Mouse (Mus musculus): Measurements from ENCODE around the gene S100a4. TPM values are rescaled to one million over a fixed set of nuclear protein-coding genes. Genes with fewer than 3 reads are reported as not detected.

The S100a4 gene
- polyA plus RNA-seq, 1 experiment from 2014 or later: 1.4 TPM

GRCm38 (mm10) chr3:90582556-90582955, 21.0 kb upstream of the S100a4 start:
- no peaks in the 10 kb centered on the region for H3K4me1 ChIP-seq (replicated peaks; ENCODE audit: control insufficient read depth, insufficient read depth, low read length)
- H3K4me3 ChIP-seq (ENCODE audit: low read depth, low read length): no peak overlapping the region
- no peak overlapping the region for H3K27ac ChIP-seq (ENCODE audit: low read depth, low read length)
- no peaks in the 10 kb centered on the region for H3K27me3 ChIP-seq (ENCODE audit: control insufficient read depth, insufficient read depth, low read length)
- no peak for ATAC-seq (ENCODE audit: low FRiP score)
- 85% methylated on average over 4 of the region's 4 CpGs for WGBS
- no peak for DNase-seq (ENCODE audit: low spot score)
- no peak overlapping the region for H3K4me2 ChIP-seq (replicated peaks; ENCODE audit: low read depth, low read length)
- H3K9ac ChIP-seq (ENCODE audit: low read depth, low read length): no peak overlapping the region
- no peaks in the 10 kb centered on the region for H3K36me3 ChIP-seq (ENCODE audit: control insufficient read depth, insufficient read depth, low read length)
- no peaks in the 10 kb centered on the region for H3K9me3 ChIP-seq (ENCODE audit: control insufficient read depth, low read length)

- Histone ChIP-seq H3K36me3 (ENCODE audit: control insufficient read depth, insufficient read depth, low read length) (no peaks in the 10 kb centered on the region), H3K4me2 (replicated peaks; ENCODE audit: low read depth, low read length) (no peak overlapping the region), H3K4me3 (ENCODE audit: low read depth, low read length) (no peak overlapping the region), H3K9me3 (ENCODE audit: control insufficient read depth, low read length) (no peaks in the 10 kb centered on the region), H3K9ac (ENCODE audit: low read depth, low read length) (no peak overlapping the region), H3K4me1 (replicated peaks; ENCODE audit: control insufficient read depth, insufficient read depth, low read length) (no peaks in the 10 kb centered on the region), H3K27ac (ENCODE audit: low read depth, low read length) (no peak overlapping the region), H3K27me3 (ENCODE audit: control insufficient read depth, insufficient read depth, low read length) (no peaks in the 10 kb centered on the region)
- WGBS: 64% methylated on average over 3 of the region's 3 CpGs
- no peak for ATAC-seq (ENCODE audit: low FRiP score)
- no peak for DNase-seq (ENCODE audit: low spot score)
These were observed 19.7 kb upstream of the S100a4 start for GRCm38 (mm10) chr3:90583893-90584292.

GRCm38 (mm10) chr3:90585595-90585994, 18.0 kb upstream of the S100a4 start:
- WGBS: 37% methylated on average over 5 of the region's 5 CpGs
- H3K4me2 ChIP-seq (replicated peaks; ENCODE audit: low read depth, low read length): no peak overlapping the region
- no peaks in the 10 kb centered on the region for H3K27me3 ChIP-seq (ENCODE audit: control insufficient read depth, insufficient read depth, low read length)
- DNase-seq (ENCODE audit: low spot score) (peak; percentile 79), ATAC-seq (ENCODE audit: low FRiP score) (peak; percentile 15; the same call in 1 of the 2 replicates)
- no peak overlapping the region for H3K4me3 ChIP-seq (ENCODE audit: low read depth, low read length)
- no peaks in the 10 kb centered on the region for H3K4me1 ChIP-seq (replicated peaks; ENCODE audit: control insufficient read depth, insufficient read depth, low read length)
- no peak overlapping the region for H3K9ac ChIP-seq (ENCODE audit: low read depth, low read length)
- H3K27ac ChIP-seq (ENCODE audit: low read depth, low read length): no peak overlapping the region
- no peaks in the 10 kb centered on the region for H3K9me3 ChIP-seq (ENCODE audit: control insufficient read depth, low read length)
- H3K36me3 ChIP-seq (ENCODE audit: control insufficient read depth, insufficient read depth, low read length): no peaks in the 10 kb centered on the region

DNA sequence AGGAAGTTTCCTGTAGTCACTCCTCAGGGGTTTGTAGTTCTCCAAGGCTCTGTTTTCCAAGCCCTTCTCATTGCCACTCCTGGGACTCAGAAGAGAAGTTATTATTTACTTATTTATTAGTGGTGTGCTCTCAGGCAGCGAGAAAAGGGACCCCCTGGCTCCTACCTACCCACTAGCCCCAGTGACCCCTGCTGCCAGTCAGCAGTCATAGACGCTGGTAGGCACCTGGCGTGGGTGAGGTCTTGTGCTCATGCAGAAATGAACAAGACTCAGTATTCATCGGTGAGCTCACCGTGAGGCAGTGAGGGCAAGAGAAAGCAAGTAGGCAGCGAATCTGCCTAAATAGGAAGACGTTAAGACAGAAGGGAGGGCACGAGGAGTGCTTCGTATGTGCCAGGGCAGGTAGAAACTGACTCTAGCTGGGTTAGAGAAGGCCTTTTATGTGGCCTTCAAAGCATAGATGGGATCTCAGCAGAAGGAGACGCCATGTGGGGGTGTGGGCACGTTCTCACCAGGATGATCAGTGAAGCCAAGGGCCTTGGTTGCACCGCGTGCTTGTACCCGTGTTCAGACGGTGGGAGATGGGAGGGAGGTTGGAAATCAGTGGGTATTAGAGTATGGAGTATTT, 17.4 kb upstream of the S100a4 start:
- Histone ChIP-seq H3K4me3 (ENCODE audit: low read depth, low read length) (no peak overlapping the region), H3K4me2 (replicated peaks; ENCODE audit: low read depth, low read length) (no peak overlapping the region), H3K36me3 (ENCODE audit: control insufficient read depth, insufficient read depth, low read length) (no peaks in the 10 kb centered on the region), H3K9ac (ENCODE audit: low read depth, low read length) (no peak overlapping the region), H3K9me3 (ENCODE audit: control insufficient read depth, low read length) (no peaks in the 10 kb centered on the region), H3K27me3 (ENCODE audit: control insufficient read depth, insufficient read depth, low read length) (no peaks in the 10 kb centered on the region), H3K4me1 (replicated peaks; ENCODE audit: control insufficient read depth, insufficient read depth, low read length) (no peaks in the 10 kb centered on the region), H3K27ac (ENCODE audit: low read depth, low read length) (no peak overlapping the region)
- DNase-seq (ENCODE audit: low spot score) (no peak), ATAC-seq (ENCODE audit: low FRiP score) (no peak)
- WGBS: 86% methylated on average over 15 of the region's 15 CpGs

DNA sequence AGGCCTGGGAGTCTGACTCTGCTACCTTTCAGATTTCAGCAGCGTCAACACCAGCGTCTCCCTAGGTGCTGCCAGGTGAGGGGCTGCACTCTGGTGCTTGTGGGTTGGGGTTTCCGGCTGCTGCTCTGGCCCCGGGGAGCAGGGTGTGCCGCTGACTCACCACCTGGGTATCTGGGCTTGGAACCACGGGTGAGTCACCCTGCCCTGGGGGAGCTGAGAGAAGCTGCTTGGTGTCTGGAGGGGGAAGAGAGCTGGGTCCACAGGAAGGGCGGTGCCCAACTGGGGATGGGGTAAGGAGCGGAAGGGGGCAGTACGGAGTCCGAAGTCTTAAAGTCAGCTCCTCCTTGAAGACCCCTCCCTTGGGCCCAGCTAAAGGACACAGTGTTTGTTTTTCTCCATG, 16.7 kb upstream of the S100a4 start:
- no peak overlapping the region for H3K4me3 ChIP-seq (ENCODE audit: low read depth, low read length)
- H3K9me3 ChIP-seq (ENCODE audit: control insufficient read depth, low read length): no peaks in the 10 kb centered on the region
- 75% methylated on average over 10 of the region's 10 CpGs for WGBS
- no peak overlapping the region for H3K4me2 ChIP-seq (replicated peaks; ENCODE audit: low read depth, low read length)
- no peak for ATAC-seq (ENCODE audit: low FRiP score)
- H3K9ac ChIP-seq (ENCODE audit: low read depth, low read length): no peak overlapping the region
- no peaks in the 10 kb centered on the region for H3K4me1 ChIP-seq (replicated peaks; ENCODE audit: control insufficient read depth, insufficient read depth, low read length)
- no peaks in the 10 kb centered on the region for H3K27me3 ChIP-seq (ENCODE audit: control insufficient read depth, insufficient read depth, low read length)
- no peaks in the 10 kb centered on the region for H3K36me3 ChIP-seq (ENCODE audit: control insufficient read depth, insufficient read depth, low read length)
- no peak overlapping the region for H3K27ac ChIP-seq (ENCODE audit: low read depth, low read length)
- no peak for DNase-seq (ENCODE audit: low spot score)

- no peaks in the 10 kb centered on the region for H3K36me3 ChIP-seq (ENCODE audit: control insufficient read depth, insufficient read depth, low read length)
- no peak overlapping the region for H3K27ac ChIP-seq (ENCODE audit: low read depth, low read length)
- no peak overlapping the region for H3K4me3 ChIP-seq (ENCODE audit: low read depth, low read length)
- H3K9me3 ChIP-seq (ENCODE audit: control insufficient read depth, low read length): no peaks in the 10 kb centered on the region
- no peak overlapping the region for H3K9ac ChIP-seq (ENCODE audit: low read depth, low read length)
- H3K27me3 ChIP-seq (ENCODE audit: control insufficient read depth, insufficient read depth, low read length): no peaks in the 10 kb centered on the region
- WGBS: 90% methylated on average over 14 of the region's 14 CpGs
- H3K4me1 ChIP-seq (replicated peaks; ENCODE audit: control insufficient read depth, insufficient read depth, low read length): no peaks in the 10 kb centered on the region
- H3K4me2 ChIP-seq (replicated peaks; ENCODE audit: low read depth, low read length): no peak overlapping the region
- ATAC-seq (ENCODE audit: low FRiP score) (no peak), DNase-seq (ENCODE audit: low spot score) (no peak)
These were observed 16.0 kb upstream of the S100a4 start for GRCm38 (mm10) chr3:90587361-90588101.

DNA sequence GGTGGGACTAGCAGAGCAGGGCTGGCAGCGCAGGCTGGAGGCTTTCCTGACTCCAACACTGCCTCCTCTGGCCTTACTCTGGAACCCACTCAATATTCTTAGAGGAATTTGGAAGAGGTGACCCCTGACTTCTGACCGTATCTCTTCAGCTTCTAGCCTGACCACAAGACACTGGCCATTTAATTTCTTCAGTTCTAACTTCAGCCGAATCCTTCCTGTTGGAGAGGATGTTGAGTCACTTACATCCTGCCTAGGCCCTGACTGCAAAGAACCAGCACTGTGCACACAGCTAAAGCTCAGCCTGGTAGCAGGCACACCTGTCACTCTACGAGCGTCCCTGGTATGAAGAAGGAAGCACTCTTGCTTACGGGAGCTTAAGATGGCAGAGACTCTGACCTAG, 14.2 kb upstream of the S100a4 start:
- WGBS: 81% methylated on average over 6 of the region's 6 CpGs
- Histone ChIP-seq H3K27ac (ENCODE audit: low read depth, low read length) (no peak overlapping the region), H3K4me2 (replicated peaks; ENCODE audit: low read depth, low read length) (no peak overlapping the region), H3K36me3 (ENCODE audit: control insufficient read depth, insufficient read depth, low read length) (no peaks in the 10 kb centered on the region), H3K9ac (ENCODE audit: low read depth, low read length) (no peak overlapping the region), H3K27me3 (ENCODE audit: control insufficient read depth, insufficient read depth, low read length) (no peaks in the 10 kb centered on the region), H3K9me3 (ENCODE audit: control insufficient read depth, low read length) (no peaks in the 10 kb centered on the region; the same call in 1 of the 2 replicates), H3K4me3 (ENCODE audit: low read depth, low read length) (no peak overlapping the region), H3K4me1 (replicated peaks; ENCODE audit: control insufficient read depth, insufficient read depth, low read length) (no peaks in the 10 kb centered on the region)
- DNase-seq (ENCODE audit: low spot score): no peak
- ATAC-seq (ENCODE audit: low FRiP score): no peak

DNA sequence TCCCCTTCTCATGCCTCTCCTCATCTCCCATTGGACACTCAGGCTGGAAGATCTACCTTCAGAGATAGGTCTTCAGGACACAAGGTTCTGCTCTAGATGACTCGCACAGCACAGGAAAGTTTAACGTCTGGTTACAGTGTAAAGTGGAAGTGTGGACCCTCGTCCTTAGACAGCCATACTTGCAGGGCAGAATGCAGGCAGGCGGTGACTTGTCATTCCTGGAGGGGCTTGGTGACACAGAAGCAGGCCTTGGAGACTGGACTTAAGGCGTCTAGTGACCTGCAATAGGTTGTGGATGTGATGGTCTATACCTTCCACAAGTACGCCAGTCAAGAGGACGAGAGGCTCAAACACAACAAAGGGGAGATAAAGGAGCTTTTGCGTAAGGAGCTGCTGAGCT, 13.6 kb upstream of the S100a4 start, which contains the start of gene S100a2:
Gene S100a2, plus strand, starts transcription at position 301 of the 400 bp plus-strand sequence.
- H3K4me3 ChIP-seq (ENCODE audit: low read depth, low read length): no peak within 1 kb of the TSS
- DNase-seq (ENCODE audit: low spot score): no peak
- no peak for ATAC-seq (ENCODE audit: low FRiP score)
- H3K4me2 ChIP-seq (replicated peaks; ENCODE audit: low read depth, low read length): no peak within 1 kb of the TSS
- H3K4me1 ChIP-seq (replicated peaks; ENCODE audit: control insufficient read depth, insufficient read depth, low read length): no peaks in the 10 kb centered on the region
- no peak within 1 kb of the TSS for H3K9ac ChIP-seq (ENCODE audit: low read depth, low read length)
- no peaks in the 10 kb centered on the region for H3K36me3 ChIP-seq (ENCODE audit: control insufficient read depth, insufficient read depth, low read length)
- whole genome bisulfite sequencing: 88% methylated on average over 8 of the region's 8 CpGs
- H3K27me3 ChIP-seq (ENCODE audit: control insufficient read depth, insufficient read depth, low read length): no peaks in the 10 kb centered on the region
- no peak within 1 kb of the TSS for H3K27ac ChIP-seq (ENCODE audit: low read depth, low read length)
- H3K9me3 ChIP-seq (ENCODE audit: control insufficient read depth, low read length): no peaks in the 10 kb centered on the region; the same call in 1 of the 2 replicates

GRCm38 (mm10) chr3:90594466-90594865, 9.1 kb upstream of the S100a4 start:
- DNase-seq (ENCODE audit: low spot score) (no peak), ATAC-seq (ENCODE audit: low FRiP score) (no peak)
- Histone ChIP-seq H3K4me2 (replicated peaks; ENCODE audit: low read depth, low read length) (no peak overlapping the region), H3K9ac (ENCODE audit: low read depth, low read length) (no peak overlapping the region), H3K36me3 (ENCODE audit: control insufficient read depth, insufficient read depth, low read length) (no peaks in the 10 kb centered on the region), H3K4me1 (replicated peaks; ENCODE audit: control insufficient read depth, insufficient read depth, low read length) (no peaks in the 10 kb centered on the region), H3K4me3 (ENCODE audit: low read depth, low read length) (no peak overlapping the region), H3K9me3 (ENCODE audit: control insufficient read depth, low read length) (no peaks in the 10 kb centered on the region; the same call in 1 of the 2 replicates), H3K27me3 (ENCODE audit: control insufficient read depth, insufficient read depth, low read length) (no peaks in the 10 kb centered on the region), H3K27ac (ENCODE audit: low read depth, low read length) (no peak overlapping the region)
- WGBS: 71% methylated on average over 1 of the region's 1 CpGs
